Mouse (Mus musculus) T-cell, adult 66 days (primary cell): Measurements from ENCODE around the gene Mrpl18. TPM values are rescaled to one million over a fixed set of nuclear protein-coding genes. Genes with fewer than 3 reads are reported as not detected.

Experiments
- total RNA-seq, 2 experiments: library from RNA; stranded (reverse); gene quantifications; 3 replicates in 1 of 2; 4 replicates in 1 of 2; pipeline ENCODE4 v1.2.4; 2023

Mrpl18 gene
- total RNA-seq = 10 to 100 TPM; 50.8 to 59.8 TPM

DNA sequence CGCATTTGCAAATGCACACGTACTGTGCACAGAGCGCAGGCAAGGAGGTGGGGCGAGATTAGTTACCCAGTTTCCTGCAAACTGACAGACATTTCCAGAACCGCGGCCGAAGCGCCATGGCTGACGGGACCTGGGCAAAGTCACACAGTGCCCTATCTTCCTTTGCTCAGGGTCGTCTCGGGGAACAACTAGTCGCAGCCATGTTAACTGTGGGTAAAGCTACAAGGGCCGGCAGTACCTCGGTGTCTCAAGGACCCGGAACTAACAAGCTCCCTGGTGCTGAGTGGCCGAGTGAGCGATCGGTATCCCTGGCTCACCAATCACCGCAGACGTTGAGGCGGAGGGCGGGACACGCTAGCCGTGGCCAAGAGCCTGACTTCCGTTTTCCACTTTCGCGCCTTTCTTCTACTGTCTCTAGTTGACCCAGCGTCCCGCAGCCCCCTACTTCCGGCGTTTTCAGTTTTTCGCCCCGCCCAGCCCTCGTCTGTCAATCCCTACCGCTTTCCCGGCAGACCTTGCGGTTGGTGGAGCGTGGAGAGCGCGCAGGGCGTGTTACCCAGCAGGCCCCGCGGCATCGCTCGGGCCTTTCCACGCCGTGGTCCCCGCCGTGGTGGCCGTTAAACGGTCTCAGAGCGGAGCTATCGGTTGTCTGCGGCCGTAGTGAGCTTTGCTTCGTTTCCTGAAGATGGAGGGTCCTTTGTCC, at the start of gene Mrpl18:
Gene Mrpl18 (minus strand): TSS at position 465 of the 703 bp plus-strand sequence.

GRCm38 (mm10) chr17:12960331-12960873, 44.3 kb upstream of the Mrpl18 start, which contains the start of gene Acat2:
Acat2 (minus strand) TSS chr17:12960747.

DNA sequence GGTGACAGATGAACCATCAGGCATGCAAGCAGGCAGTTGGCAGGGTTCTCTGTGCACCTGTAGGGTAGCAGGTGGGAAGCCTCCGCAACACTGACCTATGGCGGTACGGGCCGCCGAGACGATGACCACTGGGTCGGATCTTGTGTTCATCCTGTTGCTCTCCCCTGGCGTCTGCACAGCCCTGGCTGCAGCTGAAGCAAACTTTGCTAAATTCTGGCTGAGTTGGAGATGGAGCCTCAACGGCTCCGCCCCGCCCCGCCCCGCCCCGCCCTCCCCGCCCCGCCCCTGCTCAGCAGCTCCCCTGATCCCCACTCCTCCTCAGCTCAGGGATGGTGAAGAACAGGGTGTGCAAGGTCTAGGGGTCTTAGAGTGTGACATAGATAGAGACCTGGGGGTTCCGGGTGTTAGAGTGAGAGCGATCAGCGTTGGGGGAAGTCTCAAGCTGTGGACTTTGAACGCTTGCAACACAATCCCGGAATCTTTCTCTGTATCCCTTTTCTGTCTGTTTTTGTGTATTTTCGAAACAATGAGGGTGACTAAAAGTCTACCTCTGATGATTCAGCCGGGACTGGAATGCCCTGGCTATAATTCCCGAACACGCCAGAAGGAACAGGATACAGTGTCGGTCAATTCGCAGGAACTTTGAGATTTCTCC, 24.1 kb upstream of the Mrpl18 start, which contains the start of gene Acat3:
Gene Acat3 (minus strand): TSS at position 450 of the 655 bp plus-strand sequence.

DNA sequence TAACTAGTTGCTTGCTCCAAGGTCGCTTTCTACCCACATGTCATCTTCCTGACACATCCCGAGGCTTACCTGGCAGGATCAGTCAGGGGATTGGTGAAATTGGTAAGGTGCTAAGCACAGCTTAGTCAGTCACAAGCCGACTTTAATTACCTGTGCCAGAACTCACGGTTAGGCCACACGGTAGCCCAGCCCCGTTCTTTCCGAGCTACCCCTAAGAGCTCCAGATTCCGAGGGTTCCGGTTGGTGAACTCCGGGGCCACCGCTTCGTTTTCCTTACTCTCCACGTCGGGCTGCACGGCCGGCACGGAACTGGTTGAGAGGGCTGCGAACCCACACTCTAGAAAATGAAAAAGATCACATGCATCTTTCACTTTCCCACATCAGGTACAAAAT, 661 bp downstream of the Mrpl18 start, which contains the start of gene Tcp1:
Gene Tcp1 (plus strand): TSS at position 214 of the 393 bp plus-strand sequence.

GRCm38 (mm10) chr17:12909361-12910280, 6.5 kb downstream of the Mrpl18 start, which contains the start of gene Pnldc1:
Pnldc1 (minus strand) TSS chr17:12910230.

GRCm38 (mm10) chr17:12875734-12876133, 40.4 kb downstream of the Mrpl18 start, which contains the start of gene Mrgprh:
Mrgprh (plus strand) TSS chr17:12876034.

GRCm38 (mm10) chr17:12868043-12868442, 48.1 kb downstream of the Mrpl18 start, which contains the start of gene Mas1:
Mas1 (minus strand) TSS chr17:12868143.

Other genes with a start within 250 kb of the Mrpl18 start
- gene Slc22a1, start 240.5 kb downstream of the Mrpl18 start, total RNA-seq = under 1 TPM in 1 of 2 experiments, not detected in 1; 0.73 TPM
- 10 to 100 TPM; 42.3 to 46.0 TPM for gene Igf2r, start 146.7 kb downstream of the Mrpl18 start, total RNA-seq
- gene Mas1, start 48.2 kb downstream of the Mrpl18 start, total RNA-seq = not detected
- not detected for gene Mrgprh, start 40.3 kb downstream of the Mrpl18 start, total RNA-seq
- gene Pnldc1, start 6.1 kb downstream of the Mrpl18 start, total RNA-seq = 1 to 10 TPM in 1 of 2 experiments, not detected in 1; 2.8 TPM
- 100 to 1,000 TPM; 208 to 219 TPM for gene Tcp1, start 644 bp downstream of the Mrpl18 start, total RNA-seq
- gene Acat3, start 24.3 kb upstream of the Mrpl18 start, total RNA-seq = 1 to 10 TPM in 1 of 2 experiments, not detected in 1; 1.2 TPM
- gene Acat2, start 44.4 kb upstream of the Mrpl18 start, total RNA-seq = 10 to 100 TPM; 18.5 to 20.7 TPM
- 100 to 1,000 TPM; 115 to 118 TPM for gene Wtap, start 77.8 kb upstream of the Mrpl18 start, total RNA-seq
- 10 to 100 TPM; 68.5 to 70.5 TPM for gene Sod2, start 90.5 kb upstream of the Mrpl18 start, total RNA-seq
- not detected for gene Gpr31b, start 136.0 kb upstream of the Mrpl18 start, total RNA-seq
- gene Tcp10b, start 144.8 kb upstream of the Mrpl18 start, total RNA-seq = under 1 TPM in 1 of 2 experiments, not detected in 1; 0.29 TPM
- not detected for gene Unc93a, start 215.5 kb upstream of the Mrpl18 start, total RNA-seq